Mouse (Mus musculus) frontal cortex, adult (tissue): ENCODE data around the gene Gal3st4.
"Not testable (repeated sequence)": the region's sequence is repeated elsewhere in the genome, so short reads cannot be mapped to it uniquely, and the experiment has no call there.

Source experiments
- ATAC-seq: cut with Nextera tagmentation; 2 replicates; pipeline ENCODE4 v1.9.2; 2017; ENCODE audit warnings: mild to moderate bottlenecking, moderate library complexity, mixed read lengths; ENCODE audit not compliant: low TSS enrichment

Gene Gal3st4

GRCm38 (mm10) chr5:138216632-138217031 is 56.0 kb downstream of the Gal3st4 start:
- ATAC-seq, result not testable (repeated sequence)
